Mouse (Mus musculus): Measurements from ENCODE around the gene Tex45. TPM values are rescaled to one million over a fixed set of nuclear protein-coding genes. Genes with fewer than 3 reads are reported as not detected.

The Tex45 gene
- polyA plus RNA-seq, 1 experiment from 2014 or later: not detected

DNA sequence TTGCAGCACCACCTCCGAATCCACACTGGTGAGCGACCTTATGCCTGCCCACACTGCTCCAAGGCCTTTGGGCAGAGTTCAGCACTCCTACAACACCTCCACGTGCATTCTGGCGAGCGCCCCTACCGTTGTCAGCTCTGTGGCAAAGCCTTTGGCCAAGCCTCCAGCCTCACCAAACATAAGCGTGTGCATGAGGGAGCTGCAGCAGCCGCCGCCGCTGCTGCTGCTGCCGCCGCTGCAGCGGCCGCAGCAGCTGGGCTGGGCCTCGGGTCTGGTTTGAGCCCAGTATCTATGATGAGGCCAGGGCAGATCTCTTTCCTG lies 25.7 kb downstream of the Tex45 start:
- ATAC-seq (replicated peaks; ENCODE audit: extremely low read depth, insufficient read depth, low FRiP score): no peak
- Histone ChIP-seq H3K27ac (ENCODE audit: low read length) (no peak overlapping the region), H3K4me3 (ENCODE audit: low read length) (no peak overlapping the region), H3K4me1 (ENCODE audit: control insufficient read depth, insufficient read depth, low read length) (peaks cover 18% of the 10 kb centered on the region), H3K9me3 (replicated peaks; ENCODE audit: control insufficient read depth, low read length) (no peaks in the 10 kb centered on the region), H3K36me3 (ENCODE audit: control insufficient read depth, insufficient read depth) (peaks cover 24% of the 10 kb centered on the region), H3K27me3 (ENCODE audit: control insufficient read depth, insufficient read depth, low read length) (no peaks in the 10 kb centered on the region), H3K4me2 (ENCODE audit: low read depth, low read length) (no peak overlapping the region), H3K9ac (ENCODE audit: low read length) (no peak overlapping the region)
- WGBS: 85% methylated on average over 15 of the region's 15 CpGs

DNA sequence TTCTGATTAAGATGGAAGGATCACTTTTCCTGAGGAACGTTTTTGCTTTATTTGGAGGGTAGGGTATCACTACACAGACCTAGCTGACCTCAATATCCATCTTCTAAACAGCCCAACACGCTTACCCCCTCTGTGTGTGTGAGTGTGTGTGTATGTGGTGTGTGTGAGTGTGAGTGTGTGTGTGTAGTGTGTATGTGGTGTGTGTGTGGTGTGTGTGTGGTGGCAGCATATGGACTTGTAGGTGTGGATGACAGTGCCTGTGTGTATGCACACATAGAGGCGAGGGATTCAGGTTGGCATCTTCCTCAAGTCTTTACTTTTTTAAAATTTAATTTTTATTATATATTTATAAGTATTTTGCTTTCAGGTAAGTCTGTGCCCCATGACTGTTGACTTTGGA lies 27.9 kb downstream of the Tex45 start:
- Histone ChIP-seq H3K4me1 (ENCODE audit: control insufficient read depth, insufficient read depth, low read length) (peaks cover 18% of the 10 kb centered on the region), H3K4me2 (ENCODE audit: low read depth, low read length) (no peak overlapping the region), H3K4me3 (ENCODE audit: low read length) (no peak overlapping the region), H3K27me3 (ENCODE audit: control insufficient read depth, insufficient read depth, low read length) (no peaks in the 10 kb centered on the region), H3K9ac (ENCODE audit: low read length) (no peak overlapping the region), H3K36me3 (ENCODE audit: control insufficient read depth, insufficient read depth) (peaks cover 24% of the 10 kb centered on the region), H3K9me3 (replicated peaks; ENCODE audit: control insufficient read depth, low read length) (no peaks in the 10 kb centered on the region), H3K27ac (ENCODE audit: low read length) (no peak overlapping the region)
- ATAC-seq (replicated peaks; ENCODE audit: extremely low read depth, insufficient read depth, low FRiP score): no peak
- WGBS: 89% methylated on average over 3 of the region's 3 CpGs

DNA sequence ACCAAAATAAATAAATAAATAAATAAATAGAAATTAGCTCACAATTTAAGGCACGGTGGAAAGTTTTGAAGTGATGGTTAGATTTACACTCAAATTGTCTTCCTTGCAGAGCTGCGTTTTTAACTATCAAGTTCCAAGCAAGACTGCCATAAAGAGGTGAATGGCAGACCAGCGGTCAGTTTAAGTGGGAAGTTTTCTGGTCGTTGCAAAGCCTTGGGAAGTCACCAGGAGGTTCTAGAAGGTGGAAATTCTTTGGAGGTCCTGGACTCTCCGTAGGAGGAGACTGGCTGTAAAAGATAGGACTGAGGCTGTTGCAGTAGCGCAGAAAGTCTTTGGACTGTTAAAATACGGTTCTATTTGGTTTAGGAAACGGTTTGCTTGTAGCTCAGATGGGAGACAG lies 29.1 kb downstream of the Tex45 start:
- H3K4me3 ChIP-seq (ENCODE audit: low read length): peak overlapping the region; percentile 82
- WGBS: 4% methylated on average over 8 of the region's 8 CpGs
- H3K9me3 ChIP-seq (replicated peaks; ENCODE audit: control insufficient read depth, low read length): no peaks in the 10 kb centered on the region
- peaks cover 11% of the 10 kb centered on the region for H3K4me1 ChIP-seq (ENCODE audit: control insufficient read depth, insufficient read depth, low read length)
- no peaks in the 10 kb centered on the region for H3K27me3 ChIP-seq (ENCODE audit: control insufficient read depth, insufficient read depth, low read length)
- peak; percentile 17 for ATAC-seq (replicated peaks; ENCODE audit: extremely low read depth, insufficient read depth, low FRiP score)
- peak overlapping the region; percentile 92 for H3K4me2 ChIP-seq (ENCODE audit: low read depth, low read length)
- peaks cover 24% of the 10 kb centered on the region for H3K36me3 ChIP-seq (ENCODE audit: control insufficient read depth, insufficient read depth)
- H3K27ac ChIP-seq (ENCODE audit: low read length): peak overlapping the region; percentile 94
- H3K9ac ChIP-seq (ENCODE audit: low read length): peak overlapping the region; percentile 87

DNA sequence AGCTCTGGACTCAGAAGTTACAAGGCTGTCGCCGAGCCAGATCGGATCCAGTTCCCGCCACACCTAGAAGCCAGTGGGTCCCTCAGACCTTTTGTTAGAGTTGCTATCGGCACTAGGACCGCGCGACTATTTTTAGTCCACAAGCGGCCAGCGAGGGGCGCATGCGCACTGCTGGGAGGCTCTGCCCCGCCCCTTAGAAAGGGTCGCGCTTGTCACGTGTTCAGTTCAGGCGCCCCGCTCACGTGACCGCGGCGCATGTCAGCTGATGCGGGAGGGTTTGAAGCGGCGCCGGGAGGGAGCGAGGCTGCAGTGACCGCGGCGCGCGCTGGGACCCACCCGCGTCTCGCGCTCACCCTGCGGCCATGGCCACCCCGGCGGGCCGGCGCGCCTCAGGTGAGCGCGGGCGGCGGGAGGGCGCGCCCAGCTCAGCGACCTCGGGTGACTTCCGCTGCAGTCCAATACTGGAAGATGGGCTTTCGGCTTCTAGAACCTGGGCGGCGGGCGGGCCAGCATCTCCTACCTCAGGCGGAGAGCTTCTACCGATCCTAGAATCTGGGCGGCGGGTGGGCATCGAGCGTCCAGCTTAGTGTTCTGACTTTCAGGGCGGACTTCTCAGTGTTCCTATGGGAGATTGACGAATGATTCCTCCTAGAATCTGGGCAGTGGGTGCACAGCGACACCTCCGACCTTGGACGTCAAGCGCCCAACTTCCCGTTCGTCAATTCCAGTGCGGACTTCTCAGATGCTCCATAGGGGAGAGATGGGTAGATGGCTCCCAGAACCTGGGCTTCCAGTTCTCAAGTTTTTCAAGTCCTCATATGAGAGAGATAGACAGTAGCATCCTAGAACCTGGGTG lies 29.8 kb downstream of the Tex45 start, which contains the start of gene Mcoln1:
Mcoln1 (plus strand) TSS at position 223 of the 856 bp plus-strand sequence.
- Histone ChIP-seq H3K4me3 (ENCODE audit: low read length) (peak within 1 kb of the TSS; percentile 82), H3K36me3 (ENCODE audit: control insufficient read depth, insufficient read depth) (peaks cover 17% of the 10 kb centered on the region), H3K9me3 (replicated peaks; ENCODE audit: control insufficient read depth, low read length) (no peaks in the 10 kb centered on the region), H3K4me1 (ENCODE audit: control insufficient read depth, insufficient read depth, low read length) (peaks cover 11% of the 10 kb centered on the region), H3K9ac (ENCODE audit: low read length) (peak within 1 kb of the TSS; percentile 89), H3K27ac (ENCODE audit: low read length) (peak within 1 kb of the TSS; percentile 94), H3K4me2 (ENCODE audit: low read depth, low read length) (peak within 1 kb of the TSS; percentile 92), H3K27me3 (ENCODE audit: control insufficient read depth, insufficient read depth, low read length) (no peaks in the 10 kb centered on the region)
- WGBS: under 1% methylated on average over 70 of the region's 70 CpGs
- peak; percentile 91 for ATAC-seq (replicated peaks; ENCODE audit: extremely low read depth, insufficient read depth, low FRiP score)

DNA sequence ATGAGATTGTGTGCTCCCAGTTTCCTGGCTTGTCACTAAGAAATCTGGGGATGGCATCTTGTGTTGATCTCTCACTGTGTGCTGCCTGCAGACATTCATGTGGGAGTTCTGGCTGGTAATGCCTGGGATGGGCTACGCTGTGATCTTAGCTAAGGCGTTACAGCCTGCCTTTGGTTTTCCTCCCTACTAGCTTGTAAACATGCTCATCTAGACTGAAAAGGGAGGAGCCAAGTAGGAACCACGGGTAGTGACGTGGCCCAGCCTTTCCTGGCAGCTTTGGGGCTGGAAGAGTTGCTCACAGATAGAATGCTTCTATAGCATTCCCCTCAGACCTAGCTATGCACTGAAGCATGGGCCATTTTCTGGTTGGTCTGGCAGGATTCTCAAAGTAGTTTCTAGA lies 31.6 kb downstream of the Tex45 start:
- WGBS: 66% methylated on average over 4 of the region's 4 CpGs
- no peak overlapping the region for H3K4me3 ChIP-seq (ENCODE audit: low read length)
- no peaks in the 10 kb centered on the region for H3K9me3 ChIP-seq (replicated peaks; ENCODE audit: control insufficient read depth, low read length)
- peaks cover 10% of the 10 kb centered on the region for H3K36me3 ChIP-seq (ENCODE audit: control insufficient read depth, insufficient read depth)
- no peak overlapping the region for H3K9ac ChIP-seq (ENCODE audit: low read length)
- H3K27ac ChIP-seq (ENCODE audit: low read length): no peak overlapping the region
- no peak for ATAC-seq (replicated peaks; ENCODE audit: extremely low read depth, insufficient read depth, low FRiP score)
- no peaks in the 10 kb centered on the region for H3K27me3 ChIP-seq (ENCODE audit: control insufficient read depth, insufficient read depth, low read length)
- no peak overlapping the region for H3K4me2 ChIP-seq (ENCODE audit: low read depth, low read length)
- H3K4me1 ChIP-seq (ENCODE audit: control insufficient read depth, insufficient read depth, low read length): peaks cover 11% of the 10 kb centered on the region

DNA sequence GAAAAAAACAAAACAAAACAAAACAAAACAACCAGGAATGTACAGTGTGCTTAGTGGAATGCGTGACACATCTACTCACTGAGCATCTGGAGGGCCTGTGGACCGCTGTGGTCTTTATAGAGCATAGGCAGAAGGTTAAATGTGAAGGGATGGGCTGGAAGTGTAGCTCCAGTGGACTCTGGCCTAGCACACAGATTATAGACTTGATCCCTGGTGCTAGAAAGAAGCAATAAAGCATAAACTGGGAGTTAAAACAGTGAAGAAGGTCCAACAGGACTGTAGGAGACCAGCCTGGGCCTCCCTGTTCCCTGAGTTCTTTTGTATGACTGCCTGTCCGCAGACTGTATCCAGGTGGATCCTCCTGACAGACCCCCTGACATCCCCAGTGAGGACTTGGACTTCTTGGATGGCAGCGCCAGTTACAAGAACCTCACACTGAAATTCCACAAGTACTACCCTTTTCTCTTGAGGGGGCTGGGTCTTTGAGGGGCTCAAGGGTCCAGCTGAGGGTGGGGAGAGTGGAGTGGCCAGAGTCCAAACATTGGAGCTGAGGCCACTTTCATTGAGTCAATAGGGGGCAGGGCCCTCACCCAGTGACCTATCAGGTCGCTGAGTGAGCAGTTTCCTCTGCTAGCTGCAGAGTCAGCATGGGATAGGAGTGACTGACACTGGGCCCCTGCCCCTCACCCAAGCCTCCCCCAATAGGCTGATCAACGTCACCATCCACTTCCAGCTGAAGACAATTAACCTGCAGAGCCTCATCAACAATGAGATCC lies 37.5 kb downstream of the Tex45 start:
- H3K9ac ChIP-seq (ENCODE audit: low read length): no peak overlapping the region
- H3K36me3 ChIP-seq (ENCODE audit: control insufficient read depth, insufficient read depth): peaks cover 35% of the 10 kb centered on the region
- no peaks in the 10 kb centered on the region for H3K9me3 ChIP-seq (replicated peaks; ENCODE audit: control insufficient read depth, low read length)
- no peak overlapping the region for H3K27ac ChIP-seq (ENCODE audit: low read length)
- WGBS: 74% methylated on average over 6 of the region's 6 CpGs
- H3K4me3 ChIP-seq (ENCODE audit: low read length): no peak overlapping the region
- no peaks in the 10 kb centered on the region for H3K27me3 ChIP-seq (ENCODE audit: control insufficient read depth, insufficient read depth, low read length)
- H3K4me2 ChIP-seq (ENCODE audit: low read depth, low read length): no peak overlapping the region
- H3K4me1 ChIP-seq (ENCODE audit: control insufficient read depth, insufficient read depth, low read length): no peaks in the 10 kb centered on the region
- no peak for ATAC-seq (replicated peaks; ENCODE audit: extremely low read depth, insufficient read depth, low FRiP score)

DNA sequence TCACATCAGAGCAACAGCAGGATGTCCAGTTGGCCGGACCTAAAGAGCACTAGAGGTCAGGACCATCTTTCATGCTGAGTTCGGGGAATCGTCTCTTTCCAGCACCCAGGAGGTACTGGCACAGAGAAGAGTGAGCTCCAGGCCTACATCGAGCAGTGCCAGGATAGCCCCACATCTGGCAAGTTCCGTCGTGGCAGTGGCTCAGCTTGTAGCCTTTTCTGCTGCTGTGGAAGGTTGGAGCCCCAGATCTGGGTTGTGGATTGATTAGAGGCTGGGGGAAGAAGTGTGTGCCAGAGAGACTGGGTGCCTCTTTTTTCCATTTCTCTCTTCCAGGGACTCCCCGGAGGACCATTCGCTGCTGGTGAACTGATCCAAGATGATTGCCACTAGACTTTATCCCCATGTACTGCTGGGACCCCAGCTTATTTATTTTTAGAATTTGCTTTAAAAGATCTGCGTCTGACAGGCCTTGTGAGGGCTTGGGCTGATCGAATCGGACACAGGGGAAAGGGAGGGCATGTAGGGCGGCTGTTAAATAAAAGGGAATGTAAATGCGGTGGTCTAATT lies 44.1 kb downstream of the Tex45 start:
- 34% methylated on average over 13 of the region's 13 CpGs for WGBS

DNA sequence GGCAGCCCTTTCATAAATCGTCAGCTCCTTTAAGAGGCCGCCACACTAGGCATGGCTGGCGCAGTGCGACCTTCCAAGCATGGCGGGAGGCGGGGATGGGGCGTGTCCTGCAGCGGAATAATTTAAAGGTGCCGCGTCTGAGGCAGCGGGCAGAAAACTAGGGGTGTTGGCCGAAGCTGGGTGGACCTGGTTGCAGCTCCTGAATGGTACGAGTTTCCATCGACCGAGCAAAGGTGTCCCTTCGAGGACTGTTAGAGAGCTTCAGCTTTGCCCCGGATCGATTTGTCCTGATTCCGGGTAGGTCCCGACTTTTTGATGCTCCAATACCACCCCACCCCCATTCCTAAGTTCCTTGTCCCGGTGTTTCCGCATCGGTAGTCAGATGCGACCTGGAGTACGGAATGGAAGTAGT lies 44.6 kb downstream of the Tex45 start, which contains the start of gene Pnpla6:
Pnpla6 (plus strand) TSS at position 125 of the 412 bp plus-strand sequence.
- ATAC-seq (replicated peaks; ENCODE audit: extremely low read depth, insufficient read depth, low FRiP score): peak; percentile 69
- under 1% methylated on average over 25 of the region's 25 CpGs for WGBS
- Histone ChIP-seq H3K27me3 (ENCODE audit: control insufficient read depth, insufficient read depth, low read length) (no peaks in the 10 kb centered on the region), H3K9me3 (replicated peaks; ENCODE audit: control insufficient read depth, low read length) (no peaks in the 10 kb centered on the region), H3K4me3 (ENCODE audit: low read length) (peak within 1 kb of the TSS; percentile 81), H3K4me1 (ENCODE audit: control insufficient read depth, insufficient read depth, low read length) (peaks cover 9% of the 10 kb centered on the region), H3K36me3 (ENCODE audit: control insufficient read depth, insufficient read depth) (0 out of 2 replicates have a peak, but pooled peaks cover 6% of the 10 kb centered on the region), H3K4me2 (ENCODE audit: low read depth, low read length) (peak within 1 kb of the TSS; percentile 98), H3K9ac (ENCODE audit: low read length) (peak within 1 kb of the TSS; percentile 71), H3K27ac (ENCODE audit: low read length) (peak within 1 kb of the TSS; percentile 52)

More for the DNA sequence above, 44.1 kb downstream of the Tex45 start:
- H3K27me3 ChIP-seq (ENCODE audit: control insufficient read depth, insufficient read depth, low read length): no peaks in the 10 kb centered on the region
- H3K4me3 ChIP-seq (ENCODE audit: low read length): peak overlapping the region; percentile 81
- H3K9ac ChIP-seq (ENCODE audit: low read length): peak overlapping the region; percentile 71
- H3K9me3 ChIP-seq (replicated peaks; ENCODE audit: control insufficient read depth, low read length): no peaks in the 10 kb centered on the region
- H3K4me1 ChIP-seq (ENCODE audit: control insufficient read depth, insufficient read depth, low read length): peaks cover 9% of the 10 kb centered on the region
- ATAC-seq (replicated peaks; ENCODE audit: extremely low read depth, insufficient read depth, low FRiP score): no peak
- no peak overlapping the region; the same call in 1 of the 2 replicates for H3K27ac ChIP-seq (ENCODE audit: low read length)
- H3K36me3 ChIP-seq (ENCODE audit: control insufficient read depth, insufficient read depth): 0 out of 2 replicates have a peak, but pooled peaks cover 6% of the 10 kb centered on the region
- peak overlapping the region; percentile 98 for H3K4me2 ChIP-seq (ENCODE audit: low read depth, low read length)
